Mouse (Mus musculus) intestine, postnatal 0 days (tissue): ENCODE results near the gene Dnhd1. TPM values are rescaled to one million over a fixed set of nuclear protein-coding genes. Genes with fewer than 3 reads are reported as not detected.

Experiments
- ATAC-seq: fragments of 200-750 bp; cut with Nextera tagmentation; 2 replicates; pipeline ENCODE4 v1.8.0; 2017; ENCODE audit warnings: mild to moderate bottlenecking, moderate TSS enrichment, moderate library complexity
- H3K27ac ChIP-seq: fragments of 300-500 bp; sonication (generic); 2 replicates; pipeline ENCODE4 v1.5.1; 2014; ENCODE audit warnings: mild to moderate bottlenecking, low read depth, low read length, moderate library complexity
- H3K27me3 ChIP-seq: fragments of 300-500 bp; sonication (generic); replicated peaks from 2 replicates; pipeline ENCODE4 v1.6.1; 2014; ENCODE audit warnings: low read length, mixed read lengths; ENCODE audit not compliant: control insufficient read depth, insufficient read depth
- H3K36me3 ChIP-seq: fragments of 300-500 bp; sonication (generic); 2 replicates; pipeline ENCODE4 v1.6.1; 2014; ENCODE audit warnings: mild to moderate bottlenecking, moderate library complexity; ENCODE audit not compliant: control insufficient read depth, insufficient read depth
- H3K4me1 ChIP-seq: fragments of 300-500 bp; sonication (generic); replicated peaks from 2 replicates; pipeline ENCODE4 v1.6.1; 2014; ENCODE audit warnings: antibody characterized with exemption, low read length, mixed read lengths; ENCODE audit not compliant: control insufficient read depth, insufficient read depth
- H3K4me2 ChIP-seq: fragments of 300-500 bp; sonication (generic); replicated peaks from 2 replicates; pipeline ENCODE4 v1.6.1; 2014; ENCODE audit warnings: low read depth, mild to moderate bottlenecking, moderate library complexity
- H3K4me3 ChIP-seq: fragments of 300-500 bp; sonication (generic); 2 replicates; pipeline ENCODE4 v1.5.1; 2014; ENCODE audit warnings: low read depth, low read length
- H3K9ac ChIP-seq: fragments of 300-500 bp; sonication (generic); 2 replicates; pipeline ENCODE4 v1.6.1; 2014; ENCODE audit warnings: mild to moderate bottlenecking, low read depth, low read length
- H3K9me3 ChIP-seq: fragments of 300-500 bp; sonication (generic); 2 replicates; pipeline ENCODE4 v1.6.1; 2016; ENCODE audit warnings: mixed run types; ENCODE audit not compliant: control insufficient read depth
- CTCF ChIP-seq: sonication (generic); IDR thresholded peaks from 2 replicates; pipeline ENCODE4 v1.5.1; 2016; ENCODE audit warnings: low read depth, mild to moderate bottlenecking, control low read depth, antibody characterized with exemption, moderate library complexity
- WGBS: fragments of 180-500 bp; shearing (Covaris S2); extraction: QIAGEN DNeasy Blood & Tissue Kit; methylation state at CpG from one replicate; pipeline ENCODE4 v1.1.7; 2014; 5-methylcytosine and 5-hydroxymethylcytosine counted together
- polyA plus RNA-seq: library from polyadenylated mRNA; unstranded; fragments of >200 nt; fragmentation: Nextera tagmentation; extraction: Ambion mirVana; gene quantifications from 2 replicates; pipeline ENCODE4 v1.2.1, GENCODE M21; 2015

Gene Dnhd1
- polyA plus RNA-seq, 1 experiment from 2014 or later, result 0.09 TPM

GRCm38 (mm10) chr7:105751491-105752433 is 101.1 kb downstream of the Dnhd1 start, which contains the start of gene Tpp1:
Tpp1 (minus strand) TSS chr7:105752235.
- peak; percentile 86 for ATAC-seq
- WGBS, result 13% methylated on average over 20 of the region's 20 CpGs
- Histone ChIP-seq H3K27me3 (no peaks in the 10 kb centered on the region), H3K4me3 (peak within 1 kb of the TSS; percentile 79), H3K36me3 (peaks cover 23% of the 10 kb centered on the region), H3K9me3 (no peaks in the 10 kb centered on the region), H3K4me2 (peak within 1 kb of the TSS; percentile 84), H3K4me1 (peaks cover 6% of the 10 kb centered on the region; the same call in 1 of the 2 replicates), H3K27ac (peak within 1 kb of the TSS; percentile 63), H3K9ac (peak within 1 kb of the TSS; percentile 80)
- TF ChIP-seq CTCF, result no peak

GRCm38 (mm10) chr7:105752716-105753115 is 102.1 kb downstream of the Dnhd1 start:
- Histone ChIP-seq H3K27me3 (no peaks in the 10 kb centered on the region), H3K4me3 (no peak overlapping the region), H3K9ac (no peak overlapping the region), H3K36me3 (peaks cover 18% of the 10 kb centered on the region), H3K4me2 (no peak overlapping the region), H3K27ac (no peak overlapping the region), H3K4me1 (peaks cover 6% of the 10 kb centered on the region; the same call in 1 of the 2 replicates), H3K9me3 (no peaks in the 10 kb centered on the region)
- 90% methylated on average over 2 of the region's 2 CpGs for WGBS
- no peak for TF ChIP-seq CTCF
- ATAC-seq, result no peak

GRCm38 (mm10) chr7:105753281-105753680 is 102.7 kb downstream of the Dnhd1 start:
- no peak for TF ChIP-seq CTCF
- Histone ChIP-seq H3K9me3 (no peaks in the 10 kb centered on the region), H3K4me1 (peaks cover 6% of the 10 kb centered on the region; the same call in 1 of the 2 replicates), H3K9ac (no peak overlapping the region), H3K27me3 (no peaks in the 10 kb centered on the region), H3K36me3 (peaks cover 20% of the 10 kb centered on the region), H3K4me3 (no peak overlapping the region), H3K27ac (no peak overlapping the region), H3K4me2 (no peak overlapping the region)
- WGBS, result 88% methylated on average over 10 of the region's 10 CpGs
- ATAC-seq, result no peak

- H3K9ac ChIP-seq, result no peak overlapping the region
- H3K9me3 ChIP-seq, result no peaks in the 10 kb centered on the region
- H3K27ac ChIP-seq, result peak overlapping the region; percentile 7; the same call in 1 of the 2 replicates
- H3K27me3 ChIP-seq, result peaks cover 10% of the 10 kb centered on the region; the same call in 1 of the 2 replicates
- H3K36me3 ChIP-seq, result peaks cover 40% of the 10 kb centered on the region; the same call in 1 of the 2 replicates
- ATAC-seq, result peak; percentile 55
- no peaks in the 10 kb centered on the region for H3K4me1 ChIP-seq
- TF ChIP-seq CTCF, result no peak
- peak overlapping the region; percentile 28 for H3K4me3 ChIP-seq
- H3K4me2 ChIP-seq, result peak overlapping the region; percentile 59
- WGBS, result 38% methylated on average over 51 of the region's 51 CpGs
Measured at GRCm38 (mm10) chr7:105761813-105762484, 111.3 kb downstream of the Dnhd1 start.

GRCm38 (mm10) chr7:105762517-105763270 is 112.1 kb downstream of the Dnhd1 start:
- TF ChIP-seq CTCF, result no peak
- Histone ChIP-seq H3K27ac (peak overlapping the region; percentile 7; the same call in 1 of the 2 replicates), H3K4me2 (peak overlapping the region; percentile 59), H3K27me3 (peaks cover 10% of the 10 kb centered on the region; the same call in 1 of the 2 replicates), H3K9ac (no peak overlapping the region), H3K9me3 (no peaks in the 10 kb centered on the region), H3K4me1 (no peaks in the 10 kb centered on the region), H3K4me3 (peak overlapping the region; percentile 28), H3K36me3 (peaks cover 35% of the 10 kb centered on the region; the same call in 1 of the 2 replicates)
- no peak for ATAC-seq
- 46% methylated on average over 55 of the region's 55 CpGs for WGBS
